Mouse (Mus musculus) C2C12 (cell line): ENCODE results near the gene Anxa3. TPM values are rescaled to one million over a fixed set of nuclear protein-coding genes. Genes with fewer than 3 reads are reported as not detected.
A peak's percentile ranks its signal among the peaks of the same experiment; 100 is the strongest.

Experiments
- H3K27me3 ChIP-seq: one replicate; pipeline ENCODE4 v1.6.1; 2011; ENCODE audit not compliant: control insufficient read depth, insufficient read depth, insufficient read length
- H3K36me3 ChIP-seq: one replicate; pipeline ENCODE4 v1.6.1; 2011; ENCODE audit not compliant: control insufficient read depth, insufficient read depth
- H3K4me3 ChIP-seq: one replicate; pipeline ENCODE4 v1.5.1; 2011; ENCODE audit warnings: mild to moderate bottlenecking, control low read depth; ENCODE audit not compliant: poor library complexity, insufficient read depth, severe bottlenecking
- H3K79me2 ChIP-seq: one replicate; pipeline ENCODE4 v1.6.1; 2011; ENCODE audit not compliant: control insufficient read depth, insufficient read depth
- H3K79me3 ChIP-seq: one replicate; pipeline ENCODE4 v1.6.1; 2011; ENCODE audit warnings: low read depth, control low read depth
- H3ac ChIP-seq: one replicate; pipeline ENCODE3; 2011; ENCODE audit warnings: low read depth; ENCODE audit not compliant: control insufficient read depth, insufficient read length
- CEBPB ChIP-seq: IDR thresholded peaks from one replicate; pipeline ENCODE4 v1.6.1; 2011; ENCODE audit warnings: low read depth, mild to moderate bottlenecking, control low read depth, moderate library complexity
- CTCF ChIP-seq: IDR thresholded peaks from one replicate; pipeline ENCODE4 v1.5.1; 2011; ENCODE audit not compliant: control insufficient read depth, insufficient read depth, insufficient read length
- FOSL1 ChIP-seq: IDR thresholded peaks from one replicate; pipeline ENCODE4 v1.8.0; 2011; ENCODE audit warnings: mild to moderate bottlenecking, low read length; ENCODE audit not compliant: poor library complexity, insufficient read depth, severe bottlenecking
- MAX ChIP-seq: IDR thresholded peaks from one replicate; pipeline ENCODE4 v1.6.1; 2011; ENCODE audit warnings: mild to moderate bottlenecking, control low read depth
- MYOD1 ChIP-seq: IDR thresholded peaks from one replicate; pipeline ENCODE4 v1.6.1; 2011; ENCODE audit warnings: low read depth; ENCODE audit not compliant: control insufficient read depth, insufficient read length
- MYOG ChIP-seq: IDR thresholded peaks from one replicate; pipeline ENCODE4 v1.6.1; 2011; ENCODE audit not compliant: control insufficient read depth, insufficient read length; ENCODE audit errors: extremely low read depth
- USF1 ChIP-seq: IDR thresholded peaks from one replicate; pipeline ENCODE4 v1.6.1; 2011; ENCODE audit warnings: low read depth, mild to moderate bottlenecking, control low read depth, moderate library complexity
- polyA plus RNA-seq: library from polyadenylated mRNA; unstranded; fragments of >200 nt; fragmentation: generic; extraction: Trizol; gene quantifications from one replicate; pipeline ENCODE4 v1.2.1, GENCODE M21; 2012; ENCODE audit warnings: missing spikeins

Anxa3 gene
- polyA plus RNA-seq, 1 experiment: 169 TPM

DNA sequence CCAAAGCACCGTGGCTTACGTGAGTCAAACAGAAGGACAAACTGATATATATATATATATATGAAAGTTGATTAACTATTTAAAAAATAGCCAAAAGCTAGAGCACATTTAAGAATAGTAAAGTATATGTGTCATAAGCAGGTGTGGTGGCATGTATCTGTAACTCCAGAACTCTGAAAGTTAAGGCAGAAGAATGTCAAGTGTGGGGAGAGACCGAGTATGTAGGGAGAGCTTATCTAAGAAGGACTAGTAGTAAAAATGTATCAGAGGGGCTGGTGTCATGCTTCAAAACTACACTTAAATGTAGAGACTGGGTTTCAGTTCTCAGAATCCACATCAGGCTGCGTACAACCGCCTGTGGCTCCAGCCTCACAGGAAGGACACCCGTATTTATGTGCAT lies 4.3 kb downstream of the Anxa3 start:
- H3K4me3 ChIP-seq: no peak overlapping the region
- peaks cover 37% of the 10 kb centered on the region for H3K36me3 ChIP-seq
- H3K79me3 ChIP-seq: peaks cover 52% of the 10 kb centered on the region

DNA sequence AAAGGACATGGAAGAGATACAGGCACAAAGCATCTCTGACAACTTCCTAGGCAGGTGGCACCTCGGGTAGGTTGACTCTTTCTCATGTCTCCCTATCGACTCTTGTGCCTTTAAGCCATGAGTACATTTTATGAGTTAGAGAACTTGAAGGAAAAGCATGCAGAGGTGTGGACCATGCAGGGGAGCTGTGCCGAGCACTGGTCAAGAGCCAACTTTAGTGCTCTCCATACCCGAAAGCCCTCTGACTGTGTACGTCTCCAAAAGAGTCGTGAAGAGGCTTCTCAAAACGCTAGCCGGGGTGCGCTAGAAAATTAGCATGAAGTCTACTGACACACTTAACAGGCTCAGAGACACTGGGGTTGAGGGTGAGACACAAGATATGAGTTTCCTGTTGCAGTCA lies 6.0 kb downstream of the Anxa3 start:
- no peak for TF ChIP-seq CEBPB
- no peak for TF ChIP-seq MYOD1
- no peak for TF ChIP-seq USF1
- TF ChIP-seq MAX: no peak
- no peak for TF ChIP-seq FOSL1
- no peak for TF ChIP-seq MYOG
- TF ChIP-seq CTCF: no peak

More for the DNA sequence above, 4.3 kb downstream of the Anxa3 start:
- TF ChIP-seq MAX (no peak), MYOG (no peak), FOSL1 (no peak), CTCF (no peak), USF1 (no peak), MYOD1 (no peak), CEBPB (no peak)
- H3K27me3 ChIP-seq: no peaks in the 10 kb centered on the region
- H3ac ChIP-seq: no peak overlapping the region
- peaks cover 86% of the 10 kb centered on the region for H3K79me2 ChIP-seq

DNA sequence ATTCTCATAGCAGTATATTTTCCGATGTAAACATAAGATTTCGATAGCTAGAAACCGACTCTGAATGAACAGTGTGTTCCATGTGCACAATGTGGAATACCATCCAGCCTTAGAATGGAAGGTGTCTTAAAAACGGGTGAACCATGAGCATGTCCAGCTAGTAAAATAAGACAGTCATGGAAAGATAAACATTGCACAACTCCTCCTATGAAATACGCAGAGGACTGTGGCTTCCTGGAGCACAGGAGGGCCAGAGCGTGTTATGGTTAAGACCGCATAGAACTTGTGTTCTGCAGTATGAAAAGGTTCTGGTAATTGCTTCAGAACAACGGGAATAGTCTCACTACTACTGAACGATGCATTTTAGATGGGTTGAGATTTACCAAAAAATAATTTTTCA lies 6.8 kb downstream of the Anxa3 start:
- H3K79me2 ChIP-seq: peaks cover 71% of the 10 kb centered on the region
- TF ChIP-seq MYOG (no peak), CTCF (no peak), CEBPB (peak; percentile 71)
- H3K36me3 ChIP-seq: peaks cover 39% of the 10 kb centered on the region
- H3K27me3 ChIP-seq: no peaks in the 10 kb centered on the region
- no peak overlapping the region for H3K4me3 ChIP-seq
- H3K79me3 ChIP-seq: peaks cover 36% of the 10 kb centered on the region
- H3ac ChIP-seq: no peak overlapping the region

More for the DNA sequence above, 6.0 kb downstream of the Anxa3 start:
- H3K36me3 ChIP-seq: peaks cover 37% of the 10 kb centered on the region
- H3K79me3 ChIP-seq: peaks cover 44% of the 10 kb centered on the region
- peaks cover 77% of the 10 kb centered on the region for H3K79me2 ChIP-seq
- no peak overlapping the region for H3ac ChIP-seq
- no peaks in the 10 kb centered on the region for H3K27me3 ChIP-seq
- no peak overlapping the region for H3K4me3 ChIP-seq

DNA sequence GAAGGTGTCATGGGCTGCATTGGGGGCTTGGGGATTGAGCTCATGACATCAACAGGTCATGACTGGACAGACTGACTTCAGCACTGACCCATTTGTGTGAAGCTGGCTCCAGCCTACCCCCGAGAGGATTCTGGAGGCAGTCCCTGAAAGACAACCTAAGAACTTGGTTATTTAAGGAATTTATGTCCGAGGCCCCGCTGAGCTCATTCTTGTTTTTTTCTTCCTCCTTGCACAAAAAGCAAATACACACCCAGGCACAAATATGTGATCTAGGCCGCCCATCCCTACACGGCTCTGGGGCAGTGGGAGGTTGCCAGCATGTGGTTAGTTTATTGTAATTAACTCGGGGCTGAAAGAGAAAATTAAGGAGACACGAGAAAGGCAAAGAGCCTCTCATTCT lies 9.0 kb downstream of the Anxa3 start:
- peaks cover 58% of the 10 kb centered on the region for H3K36me3 ChIP-seq
- no peak overlapping the region for H3ac ChIP-seq
- H3K79me2 ChIP-seq: peaks cover 71% of the 10 kb centered on the region
- TF ChIP-seq MAX: no peak
- no peak for TF ChIP-seq MYOG
- TF ChIP-seq USF1: peak; percentile 1
- TF ChIP-seq MYOD1: no peak
- no peak for TF ChIP-seq CTCF
- TF ChIP-seq CEBPB: peak; percentile 6
- no peak overlapping the region for H3K4me3 ChIP-seq
- H3K79me3 ChIP-seq: peaks cover 29% of the 10 kb centered on the region
- no peaks in the 10 kb centered on the region for H3K27me3 ChIP-seq

DNA sequence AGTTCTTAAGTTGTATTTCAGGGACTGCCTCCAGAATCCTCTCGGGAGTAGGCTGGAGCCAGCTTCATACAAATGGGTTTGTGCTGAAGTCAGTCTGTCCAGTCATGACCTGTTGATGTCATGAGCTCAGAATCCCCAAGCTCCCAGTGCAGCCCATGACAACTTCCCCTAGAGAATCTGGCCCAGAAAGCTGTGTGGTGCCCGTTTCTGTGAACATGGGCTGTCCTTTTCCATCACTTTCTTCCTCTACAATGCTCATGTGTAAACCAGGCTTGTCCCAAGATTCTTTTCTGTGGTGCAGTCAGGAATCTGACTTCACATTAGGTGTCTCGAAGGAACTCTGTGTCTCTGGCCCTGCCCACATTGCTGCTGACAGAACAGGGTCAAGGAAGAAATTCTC lies 10.0 kb downstream of the Anxa3 start:
- H3K4me3 ChIP-seq: no peak overlapping the region
- no peak for TF ChIP-seq MYOD1
- no peak for TF ChIP-seq MAX
- TF ChIP-seq FOSL1: no peak
- no peak for TF ChIP-seq CTCF
- no peak for TF ChIP-seq MYOG
- TF ChIP-seq USF1: no peak
- TF ChIP-seq CEBPB: no peak
- H3K36me3 ChIP-seq: peaks cover 58% of the 10 kb centered on the region
- peaks cover 28% of the 10 kb centered on the region for H3K79me3 ChIP-seq
- H3K79me2 ChIP-seq: peaks cover 71% of the 10 kb centered on the region
- no peaks in the 10 kb centered on the region for H3K27me3 ChIP-seq
- no peak overlapping the region for H3ac ChIP-seq

DNA sequence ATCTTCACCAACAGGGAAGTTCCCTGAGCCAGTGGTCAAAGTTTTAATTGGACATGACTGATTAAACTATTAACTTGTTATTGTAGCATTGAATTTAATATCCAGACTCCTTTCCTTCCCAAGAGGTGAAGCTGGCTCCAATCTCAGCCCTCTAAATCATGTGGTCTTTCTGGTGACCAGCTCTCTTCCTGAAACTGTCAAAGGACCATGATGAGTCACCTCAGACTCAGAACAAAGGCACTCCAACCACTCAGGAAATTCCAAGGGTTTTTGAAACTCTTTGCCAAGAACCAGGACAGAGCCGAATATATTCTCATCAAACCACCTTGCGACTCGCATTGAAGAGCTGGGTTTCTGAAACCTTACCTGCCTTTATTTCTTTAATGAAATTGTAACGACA lies 11.2 kb downstream of the Anxa3 start:
- TF ChIP-seq MYOD1 (no peak), CTCF (no peak), CEBPB (no peak), FOSL1 (peak; percentile 79), USF1 (peak; percentile 64), MYOG (no peak), MAX (peak; percentile 20)
- Histone ChIP-seq H3K79me2 (peaks cover 71% of the 10 kb centered on the region), H3K4me3 (no peak overlapping the region), H3K79me3 (peaks cover 24% of the 10 kb centered on the region), H3ac (no peak overlapping the region), H3K36me3 (peaks cover 53% of the 10 kb centered on the region), H3K27me3 (no peaks in the 10 kb centered on the region)

DNA sequence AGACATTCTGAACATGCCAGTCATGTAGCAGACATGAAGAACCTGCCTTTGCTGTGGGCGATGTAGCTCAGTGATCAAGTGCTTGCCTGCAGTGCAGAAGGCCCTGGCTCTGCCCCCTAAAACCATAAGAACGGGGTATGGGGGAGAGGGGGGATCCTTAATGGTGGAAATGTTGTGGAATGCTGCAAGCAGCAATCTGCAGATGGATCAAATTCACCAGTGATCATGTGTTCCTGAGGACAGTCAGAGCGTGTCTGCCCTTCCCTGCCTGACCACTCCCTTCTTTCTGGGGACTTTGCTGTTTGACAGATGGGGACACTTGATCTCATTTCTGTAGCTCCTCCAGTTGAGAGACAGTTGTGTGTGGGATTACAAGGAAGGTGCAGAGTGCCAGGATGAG lies 11.7 kb downstream of the Anxa3 start:
- no peak for TF ChIP-seq CEBPB
- TF ChIP-seq FOSL1: no peak
- TF ChIP-seq MAX: no peak
- H3K36me3 ChIP-seq: peaks cover 53% of the 10 kb centered on the region
- H3K27me3 ChIP-seq: no peaks in the 10 kb centered on the region
- H3ac ChIP-seq: no peak overlapping the region
- no peak overlapping the region for H3K4me3 ChIP-seq
- peaks cover 21% of the 10 kb centered on the region for H3K79me3 ChIP-seq
- H3K79me2 ChIP-seq: peaks cover 66% of the 10 kb centered on the region
